Mouse (Mus musculus) olfactory bulb, adult 2 months (tissue): ENCODE measurements around the gene Dppa4.

Experiments used
- CTCF ChIP-seq: fragments of 200-500 bp; IDR thresholded peaks from 2 replicates; pipeline ENCODE4 v1.5.1; 2012; ENCODE audit warnings: low read depth, mild to moderate bottlenecking, low read length, moderate library complexity; ENCODE audit not compliant: insufficient read depth
- POLR2A ChIP-seq: fragments of 200-500 bp; IDR thresholded peaks from 2 replicates; pipeline ENCODE4 v1.6.1; 2012; ENCODE audit warnings: mild to moderate bottlenecking, low read depth, low read length, moderate library complexity; ENCODE audit not compliant: insufficient read depth

- no peak for TF ChIP-seq CTCF
- no peak for TF ChIP-seq POLR2A
Measured at GRCm38 (mm10) chr16:48323602-48324345, 40.2 kb downstream of the Dppa4 start.
